Mouse (Mus musculus): ENCODE measurements at regions not wholly inside any gene's neighbourhood (a gene's known extent, or its start where the extent isn't known, plus 50 kb on each side); places are given as distances from the start of the nearest gene placed in this dataset.

DNA sequence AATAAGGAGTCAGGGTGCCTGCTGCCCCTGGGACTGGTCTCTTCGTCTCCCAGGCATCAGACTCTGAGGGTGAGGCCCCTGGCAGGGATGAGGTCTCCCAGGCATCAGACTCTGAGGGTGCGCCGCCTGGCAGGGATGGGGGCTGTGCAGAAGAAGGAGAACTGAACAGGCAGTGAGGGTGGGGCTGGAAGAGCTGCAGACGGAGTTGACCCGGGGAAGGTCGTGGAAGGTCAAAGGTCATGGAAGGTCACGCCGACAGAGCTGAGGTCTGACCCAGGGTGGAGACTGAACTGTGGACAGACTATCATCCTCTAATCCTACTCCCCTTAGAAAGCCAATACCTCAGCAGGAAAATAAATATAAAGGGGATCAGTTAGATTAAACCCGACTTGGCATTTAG lies 50.6 kb upstream of the Grik3 start:
- no peak for DNase-seq (ENCODE audit: low read depth, low spot score)

DNA sequence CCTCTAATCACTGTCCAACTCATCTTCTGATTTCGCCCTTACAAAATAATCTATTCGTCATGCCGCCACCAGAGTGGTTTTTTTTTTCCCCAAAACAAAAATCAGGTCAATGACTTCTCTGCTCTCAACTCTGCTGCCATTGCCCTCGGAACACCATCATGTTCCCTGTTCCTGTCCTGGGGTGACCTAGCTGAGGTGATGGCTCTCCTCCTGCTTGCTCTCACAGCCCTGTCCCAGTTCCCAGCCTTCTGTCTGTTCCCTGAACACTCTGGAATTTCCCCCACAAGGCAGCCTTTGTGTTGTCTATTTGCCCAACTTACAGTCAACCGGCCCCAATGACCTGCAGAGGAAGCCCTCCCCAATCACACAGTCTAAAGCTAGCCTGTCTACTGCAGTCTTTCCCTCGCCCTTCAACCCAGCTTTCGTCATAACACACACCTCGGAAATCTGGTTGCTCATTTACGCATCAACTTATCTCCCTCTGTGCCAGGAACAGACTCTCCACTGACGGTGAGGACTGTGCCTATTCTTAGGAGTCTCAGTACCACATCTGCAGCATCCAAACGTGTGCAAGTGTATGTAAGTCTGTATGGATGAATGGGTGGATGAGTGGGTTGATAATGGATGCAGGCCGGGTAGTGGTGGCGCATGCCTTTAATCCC lies 53.2 kb upstream of the Grik3 start:
- no peak for DNase-seq (ENCODE audit: low read depth, low spot score)

DNA sequence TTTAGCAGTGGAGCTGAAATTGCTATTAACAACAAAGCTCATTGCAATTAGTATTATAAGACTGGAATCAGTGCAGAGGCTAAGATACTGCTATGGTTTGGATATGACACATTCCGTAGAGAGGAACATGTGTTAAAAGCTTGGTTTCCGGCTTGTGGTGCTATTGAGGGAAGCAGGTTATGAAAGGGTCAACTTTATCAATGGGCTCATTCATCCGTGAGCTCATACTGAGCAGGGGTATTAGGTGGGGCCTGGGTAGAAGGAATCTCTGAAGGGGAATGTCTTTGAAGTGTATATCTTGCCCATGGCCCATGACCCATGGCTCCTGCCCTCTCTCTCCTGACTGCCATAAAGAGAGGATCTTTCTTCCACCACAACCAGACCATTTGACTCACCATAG lies 57.0 kb upstream of the Grik3 start:
- DNase-seq (ENCODE audit: low read depth, low spot score) = no peak

DNA sequence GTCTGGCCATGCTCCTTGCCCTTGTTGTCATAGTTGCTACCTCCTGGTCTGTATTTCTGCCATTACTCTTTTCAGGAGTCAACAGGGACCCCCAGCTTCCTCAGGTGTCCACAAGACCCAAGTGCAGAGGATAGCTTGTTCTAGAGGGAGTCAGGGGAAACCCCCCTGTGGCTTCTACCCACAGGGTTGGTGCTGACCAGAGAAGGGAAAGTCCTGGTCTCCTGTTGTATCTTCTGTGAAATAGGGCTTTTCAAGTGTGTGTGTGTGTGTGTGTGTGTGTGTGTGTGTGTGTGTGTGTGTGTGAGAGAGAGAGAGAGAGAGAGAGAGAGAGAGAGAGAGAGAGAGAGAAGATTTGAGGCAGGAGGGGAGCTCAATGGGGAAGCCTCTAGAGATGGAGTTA lies 58.9 kb upstream of the Grik3 start:
- DNase-seq (ENCODE audit: low read depth, low spot score) = no peak

DNA sequence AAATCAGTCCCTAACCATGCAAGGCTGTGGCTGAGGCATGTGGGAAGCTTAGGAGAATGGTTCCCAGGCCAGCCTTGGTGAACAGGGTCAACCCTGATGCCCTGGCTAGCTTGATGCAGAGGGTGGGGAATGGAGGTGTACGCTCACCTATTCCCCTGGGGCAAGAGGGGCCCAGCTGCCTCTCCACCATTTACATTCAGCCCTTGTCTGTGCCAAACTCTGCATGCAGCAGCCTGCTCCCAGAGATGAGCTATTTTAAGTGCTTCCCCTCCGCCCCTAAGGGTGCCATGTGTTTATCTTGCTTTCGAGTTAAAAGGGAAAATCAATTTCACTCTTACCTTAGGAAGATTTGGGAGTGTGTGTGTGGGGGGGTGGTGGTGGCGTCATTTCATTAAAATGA lies 59.7 kb upstream of the Grik3 start:
- no peak for DNase-seq (ENCODE audit: low read depth, low spot score)

DNA sequence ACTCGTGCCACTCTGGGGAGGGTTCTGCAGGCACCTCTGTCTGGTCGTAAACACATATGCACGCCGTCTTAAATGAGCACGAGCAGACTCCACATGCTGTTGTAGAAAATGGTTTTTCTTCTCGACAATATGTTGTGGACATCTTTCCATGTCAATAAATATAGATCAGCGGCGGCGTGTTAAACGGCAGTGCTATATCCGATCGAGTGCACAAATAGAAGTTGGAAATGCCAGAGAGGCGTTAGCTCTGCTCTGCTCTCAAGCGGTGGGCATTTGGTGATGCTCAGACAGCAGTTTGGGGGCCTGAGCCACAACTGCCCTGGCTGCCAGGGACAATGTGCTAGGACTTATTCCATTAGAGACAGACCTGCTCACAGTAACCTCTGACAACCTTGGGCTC lies 61.8 kb upstream of the Grik3 start:
- no peak for DNase-seq (ENCODE audit: low read depth, low spot score)

DNA sequence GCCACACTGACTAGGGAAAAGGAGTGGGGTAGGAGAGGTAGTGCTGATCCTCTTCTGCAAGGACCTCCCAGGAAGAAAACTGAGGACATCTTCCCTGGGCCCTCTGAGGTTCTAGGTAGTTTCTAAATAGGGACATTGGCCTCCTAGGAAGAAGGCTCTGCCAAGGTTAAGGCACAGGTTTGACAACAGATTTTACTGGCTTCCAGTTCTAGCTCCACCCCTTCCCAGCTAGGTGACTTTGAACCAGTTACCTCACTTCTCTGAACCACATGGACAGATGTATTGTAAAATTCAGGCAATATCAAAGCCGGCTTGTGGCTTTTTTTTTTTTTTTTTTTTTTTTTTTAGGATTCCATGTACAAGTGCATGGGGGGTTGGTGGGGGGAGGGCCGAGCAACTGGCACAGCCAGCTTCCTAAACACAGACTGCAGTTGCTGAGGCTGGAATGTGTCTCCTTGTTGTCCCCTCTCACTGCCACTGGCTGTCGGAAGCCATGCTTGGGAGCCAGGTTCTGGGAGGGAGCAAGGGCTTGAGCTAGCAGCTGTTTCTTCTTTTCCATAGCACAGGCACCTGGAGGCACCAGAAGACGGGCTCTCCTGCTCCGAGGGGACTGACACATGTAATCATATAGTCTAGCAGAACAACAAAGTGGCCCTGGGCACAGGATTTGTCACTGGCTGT lies 69.8 kb upstream of the Grik3 start:
- no peak for DNase-seq (ENCODE audit: low read depth, low spot score)

DNA sequence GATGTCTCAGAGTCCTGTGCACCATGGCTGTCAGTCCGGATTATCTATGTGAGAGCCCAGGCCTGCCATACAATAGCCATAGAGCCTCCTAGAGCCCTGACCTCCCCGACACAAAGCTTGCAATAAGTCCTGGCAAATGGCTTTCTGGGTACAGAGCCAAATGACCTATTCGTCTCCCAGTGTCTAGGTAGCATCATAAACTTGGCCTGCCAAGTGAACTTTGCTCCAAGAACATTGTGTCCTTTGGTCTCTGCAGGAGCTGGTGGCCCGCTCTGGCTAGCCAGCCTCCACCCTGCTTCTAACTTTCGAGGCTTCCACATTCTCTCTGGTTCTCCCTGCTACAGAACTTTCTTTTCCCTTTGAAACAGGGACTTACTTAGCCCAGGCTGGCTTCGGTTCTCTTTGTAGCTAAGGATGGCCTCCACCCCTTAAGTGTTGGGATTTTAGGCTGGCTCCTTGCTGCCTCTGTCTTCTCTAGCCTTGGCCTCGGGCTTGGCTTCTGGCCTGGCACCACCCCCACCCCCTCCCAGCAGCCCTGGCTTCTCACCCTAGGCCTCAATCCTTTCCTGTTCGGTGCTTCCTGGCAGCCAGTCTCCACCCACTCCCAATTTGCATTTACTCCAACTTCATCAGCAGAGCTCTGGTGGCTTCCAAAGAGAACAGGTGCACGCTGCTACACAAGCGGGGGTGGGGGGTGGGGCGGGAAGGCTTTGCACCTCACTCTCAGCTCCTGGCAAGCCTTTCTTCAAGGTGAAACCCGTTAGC lies 70.8 kb upstream of the Grik3 start:
- no peak for DNase-seq (ENCODE audit: low read depth, low spot score)

DNA sequence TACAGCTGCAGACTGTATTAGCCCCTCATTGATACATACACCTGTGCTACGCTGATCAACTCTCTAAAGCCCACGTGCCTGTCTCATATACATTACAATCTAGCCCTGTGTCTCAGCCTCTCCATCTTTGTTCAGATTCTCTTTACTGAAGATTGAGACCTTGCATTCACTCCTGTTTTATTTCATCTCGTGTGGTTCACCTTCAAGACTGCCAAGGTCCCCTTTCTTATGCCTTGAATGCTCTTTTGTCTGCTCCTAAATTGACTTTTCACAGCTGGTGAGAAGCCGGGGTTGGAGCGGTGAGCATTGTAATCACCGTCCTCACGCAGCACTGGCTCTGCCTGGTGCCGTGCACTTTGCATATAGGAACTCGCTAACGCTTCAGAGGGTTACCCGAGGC lies 75.2 kb upstream of the Grik3 start:
- no peak for DNase-seq (ENCODE audit: low read depth, low spot score)

DNA sequence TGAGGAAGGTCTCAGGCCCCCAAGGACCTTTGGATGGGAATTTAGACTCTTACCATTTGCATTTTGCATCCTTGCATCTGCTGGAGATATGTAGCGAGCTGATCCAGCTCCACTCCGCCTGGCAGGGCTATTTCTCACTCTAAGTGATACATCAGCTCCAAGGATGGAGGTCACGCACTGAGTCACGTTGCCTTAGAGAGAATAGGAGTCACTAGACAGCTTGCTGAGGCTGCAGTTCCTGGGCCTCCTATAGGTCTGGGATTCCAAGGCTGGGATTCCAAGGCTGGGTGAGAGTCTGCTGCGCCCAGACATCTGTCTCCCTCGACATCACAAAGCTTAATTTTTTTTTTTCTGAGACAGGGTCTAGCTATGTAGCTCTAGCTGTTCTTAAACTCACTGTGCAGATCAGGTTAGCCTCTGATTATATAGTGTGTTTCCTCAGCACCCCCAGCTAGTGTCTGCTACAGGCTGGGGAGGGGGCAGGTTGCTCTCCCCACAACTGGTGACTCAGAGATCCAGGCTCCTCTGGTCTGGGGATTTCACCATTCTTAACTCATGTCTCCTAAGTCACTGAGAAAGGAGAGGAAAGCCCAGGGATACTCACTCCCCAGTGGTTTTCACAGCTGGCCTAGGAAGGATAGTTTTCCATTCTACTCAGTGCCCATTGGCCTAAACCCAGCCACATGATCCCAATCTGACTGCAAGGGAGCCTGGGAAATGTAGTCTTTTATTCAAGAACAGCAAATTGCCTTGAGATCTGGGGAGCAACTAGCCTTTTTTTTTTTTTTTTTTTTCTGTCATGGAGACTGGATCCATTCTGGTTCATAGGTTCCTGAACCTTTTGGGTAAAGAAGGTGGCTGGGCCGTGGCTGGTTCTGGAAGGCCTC lies 76.4 kb upstream of the Grik3 start:
- DNase-seq (ENCODE audit: low read depth, low spot score) = no peak

DNA sequence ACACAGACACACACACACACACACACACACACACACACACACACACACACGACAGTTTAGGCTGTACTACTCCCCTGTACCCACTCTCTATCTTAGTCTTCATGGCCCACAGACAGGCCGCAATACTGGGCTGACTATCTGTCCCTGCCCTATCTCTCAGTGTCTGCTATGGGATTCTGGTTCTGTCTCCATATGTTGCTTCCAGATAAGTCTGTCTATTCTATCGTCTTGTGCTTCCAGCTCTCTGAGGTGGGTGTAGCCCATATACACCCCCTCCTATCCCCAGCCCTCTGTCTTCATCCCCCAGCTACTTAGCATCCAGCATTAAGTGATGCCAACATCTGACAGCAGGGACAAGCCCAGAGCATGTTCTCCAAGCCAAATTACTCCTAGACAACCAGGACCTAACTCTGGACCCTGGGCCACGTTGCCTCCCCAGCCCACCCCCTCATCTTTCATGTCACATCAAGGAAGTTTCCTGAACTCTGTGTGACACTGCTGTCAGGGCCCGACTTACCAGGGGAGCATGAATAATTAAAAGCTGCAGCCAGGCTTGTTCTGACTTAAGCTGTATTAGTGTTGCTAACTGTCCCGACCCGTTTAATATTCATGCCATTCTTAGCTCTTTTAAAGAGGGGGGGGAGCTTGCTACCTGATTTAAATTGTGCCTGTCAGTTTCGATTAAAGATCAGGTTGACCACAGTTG lies 79.6 kb upstream of the Grik3 start:
- peak; percentile 27 for DNase-seq (ENCODE audit: low read depth, low spot score)

DNA sequence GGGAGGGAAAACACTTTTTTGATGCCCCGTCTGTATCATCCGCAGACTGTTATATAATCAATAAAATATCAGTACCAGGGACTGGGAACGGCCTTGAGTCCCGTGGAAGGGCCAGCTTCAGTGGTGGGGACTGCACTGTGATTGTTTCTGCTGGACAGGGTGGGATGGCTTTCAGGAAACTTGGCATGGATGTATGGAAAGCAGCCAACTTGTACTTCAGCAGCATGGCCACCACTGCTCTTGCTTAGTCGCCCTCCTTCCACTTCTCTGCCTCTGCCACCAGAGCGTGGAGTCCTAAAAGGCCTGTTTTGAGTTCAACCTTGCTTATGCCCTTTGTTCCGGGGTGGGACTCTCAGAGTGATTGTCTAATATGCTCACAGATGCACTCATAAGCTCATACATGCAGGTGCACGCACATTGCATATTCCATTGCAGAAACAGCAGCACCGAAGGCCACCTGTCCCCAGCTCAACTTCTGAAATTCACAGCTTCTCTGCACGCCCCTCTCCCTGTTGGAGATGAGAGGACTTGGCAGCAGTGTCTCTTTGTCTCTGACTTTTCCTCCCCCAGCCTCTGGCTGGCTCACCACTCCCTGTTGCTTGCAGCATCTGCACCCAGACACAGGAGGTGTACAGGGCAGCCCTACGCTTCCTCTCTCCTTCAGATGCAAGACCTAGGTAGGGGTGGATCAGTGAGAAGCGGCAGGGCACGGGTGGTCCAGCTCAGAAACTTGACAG lies 91.0 kb upstream of the Grik3 start:
- DNase-seq (ENCODE audit: low read depth, low spot score) = no peak

DNA sequence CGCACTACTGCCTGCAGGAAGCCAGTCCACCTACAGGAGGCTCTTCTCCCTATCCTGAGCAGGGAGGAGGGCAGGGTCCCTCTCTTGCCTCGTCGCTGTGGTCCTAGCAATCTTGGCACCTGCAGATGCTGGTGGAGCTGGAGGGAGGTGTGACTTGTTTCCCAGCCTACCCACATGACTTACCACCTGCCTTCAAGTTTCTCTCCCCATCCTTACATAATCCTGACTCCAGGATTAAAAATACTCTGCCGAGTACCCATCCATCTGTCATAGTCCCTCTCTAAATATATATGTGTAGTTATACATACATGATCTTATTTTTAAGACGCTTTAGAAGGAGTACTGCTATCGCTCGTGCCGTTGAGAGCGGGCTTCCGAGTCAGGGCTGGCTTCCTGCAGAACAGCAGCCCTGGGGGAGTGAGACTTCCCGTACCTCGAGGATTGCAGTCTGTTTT lies 93.5 kb upstream of the Grik3 start:
- DNase-seq (ENCODE audit: low read depth, low spot score) = no peak

DNA sequence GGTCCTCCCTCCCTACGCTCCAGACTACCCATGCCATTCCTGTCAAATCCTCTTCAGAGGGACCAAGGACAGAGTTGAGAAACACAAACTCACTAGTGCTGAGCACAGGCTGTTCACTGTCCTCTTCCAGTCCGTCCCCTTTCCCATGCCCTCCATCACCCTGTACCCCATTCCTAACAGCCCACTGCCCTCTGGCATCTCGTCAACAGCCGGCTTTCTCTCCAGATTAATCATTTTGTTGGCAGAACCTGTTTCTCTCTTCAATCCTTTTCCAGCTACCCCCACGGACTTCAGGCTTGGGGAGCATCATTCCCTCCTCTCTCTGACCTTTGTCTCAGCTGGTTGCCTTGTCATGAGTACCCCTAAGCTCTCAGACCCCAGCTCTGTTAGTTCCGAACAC lies 99.2 kb upstream of the Grik3 start:
- no peak for DNase-seq (ENCODE audit: low read depth, low spot score)

DNA sequence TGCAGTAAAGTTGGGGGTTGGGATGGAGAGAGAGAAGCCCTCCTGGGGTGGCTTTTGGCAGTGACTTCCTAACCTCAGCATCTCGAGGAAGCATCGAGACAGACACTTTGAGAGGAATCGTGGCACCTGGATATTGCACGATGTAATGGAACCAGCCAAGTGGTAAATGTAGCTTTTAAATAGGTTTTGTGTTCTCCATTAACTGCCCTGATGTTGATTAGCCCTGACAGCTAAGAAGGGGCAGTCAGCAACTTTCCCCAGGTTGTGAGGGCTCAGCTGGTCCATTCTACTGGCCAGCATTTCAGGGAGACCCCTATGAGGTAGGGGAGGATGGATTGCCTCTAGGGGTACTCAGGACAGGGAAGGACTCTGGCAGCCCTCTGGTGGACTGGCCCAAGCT lies 104.7 kb upstream of the Grik3 start:
- no peak for DNase-seq (ENCODE audit: low read depth, low spot score)

DNA sequence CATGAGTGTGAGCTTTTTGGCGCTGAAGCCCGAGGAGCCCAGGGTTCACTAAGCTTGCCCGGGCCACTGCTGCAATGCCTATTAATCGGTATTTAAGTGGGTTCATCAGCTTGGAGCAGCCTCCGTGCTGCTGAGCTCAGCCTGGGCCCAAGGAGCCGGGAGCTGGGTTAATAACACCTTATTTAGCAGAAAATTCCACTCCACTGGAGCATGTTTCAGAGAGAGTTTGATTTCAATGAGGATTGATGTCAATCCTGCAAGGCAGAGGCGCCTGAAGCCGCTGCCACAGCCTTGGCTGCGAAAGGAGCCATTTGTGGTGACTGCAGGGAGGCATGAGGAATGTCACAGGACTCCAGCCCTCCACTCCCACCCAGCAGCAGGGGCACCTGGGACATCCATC lies 126.5 kb upstream of the Grik3 start:
- no peak for DNase-seq (ENCODE audit: low read depth, low spot score)

DNA sequence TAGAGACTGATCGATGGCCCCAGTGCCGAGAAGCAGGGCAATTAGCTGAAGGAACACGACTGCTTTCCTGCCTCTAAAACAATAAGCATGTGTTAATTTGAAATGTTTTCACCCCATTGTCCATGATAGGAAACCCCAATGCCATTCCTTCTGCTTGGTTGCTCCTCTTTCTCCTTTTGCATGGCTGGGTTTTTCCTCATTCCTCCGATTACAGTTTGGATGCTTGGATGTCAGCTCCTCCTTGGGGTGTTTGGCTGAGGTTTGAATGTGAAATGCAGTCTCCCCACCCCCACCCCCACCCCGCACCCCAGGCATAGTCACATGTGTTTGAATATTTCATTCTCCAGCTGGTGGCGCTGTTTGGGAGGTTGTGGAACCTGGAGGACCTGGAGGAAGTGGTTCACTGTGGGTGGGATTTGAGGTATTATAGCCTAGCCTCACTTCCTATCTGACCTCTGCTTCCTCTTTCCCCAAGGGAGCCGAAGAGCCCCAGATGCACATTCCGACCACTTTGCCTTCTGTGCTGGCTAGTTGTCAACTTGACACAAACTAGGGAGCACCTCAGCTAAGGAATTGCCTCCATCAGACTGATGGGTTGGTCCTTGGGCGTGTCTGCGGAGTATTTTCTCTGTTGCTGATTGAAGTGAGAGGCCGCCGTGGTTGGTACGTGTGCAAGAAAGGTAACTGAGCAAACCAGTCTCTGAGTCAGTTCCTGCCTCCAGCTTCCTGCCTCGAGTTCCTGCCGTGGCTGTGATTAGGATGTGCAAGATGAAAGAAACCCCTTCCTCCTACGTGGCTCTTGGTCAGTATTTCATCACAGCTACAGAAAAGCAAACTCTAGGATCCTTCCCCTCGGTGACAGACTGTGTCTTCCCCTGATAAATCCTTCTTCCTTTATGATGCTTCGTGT lies 128.6 kb upstream of the Grik3 start:
- no peak for DNase-seq (ENCODE audit: low read depth, low spot score)

DNA sequence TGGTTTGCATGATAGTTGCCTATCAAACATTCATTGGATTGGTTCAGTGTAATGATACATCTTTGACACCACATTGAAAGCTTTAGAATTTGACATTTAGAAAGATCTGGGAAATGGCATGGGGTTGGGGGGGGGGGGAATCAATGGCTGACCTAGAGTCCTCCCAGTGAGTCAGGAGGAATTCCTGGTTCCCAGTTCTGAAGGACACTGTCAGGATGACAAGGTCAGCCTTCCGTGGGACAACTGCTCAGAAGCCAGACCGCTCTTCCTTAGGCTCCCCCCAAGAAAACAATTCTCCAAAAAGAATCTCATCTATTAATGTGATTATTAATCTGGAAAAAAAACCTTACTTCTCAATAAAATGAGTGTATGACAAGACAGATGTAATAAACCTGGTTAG lies 132.1 kb upstream of the Grik3 start:
- no peak for DNase-seq (ENCODE audit: low read depth, low spot score)

DNA sequence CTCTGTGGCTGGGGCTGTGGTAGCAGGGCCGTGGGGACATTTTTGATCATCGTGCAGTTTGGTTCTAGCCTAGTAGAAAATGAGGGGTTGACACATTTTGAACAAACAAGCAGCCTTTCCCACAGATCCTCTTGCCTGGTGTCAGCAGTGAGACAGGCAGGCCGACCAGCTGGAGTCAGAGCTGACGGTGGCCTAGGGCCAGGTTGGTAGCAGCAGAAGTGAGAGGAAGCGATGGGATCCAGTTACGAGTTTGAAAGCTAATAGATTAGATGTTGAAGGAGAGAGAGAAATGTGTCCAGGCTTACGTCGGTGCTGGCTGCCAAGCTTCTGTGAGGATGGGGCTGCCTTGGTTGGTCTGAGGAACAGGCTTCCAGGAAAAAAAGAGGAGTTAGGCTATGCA lies 134.1 kb upstream of the Grik3 start:
- no peak for DNase-seq (ENCODE audit: low read depth, low spot score)

DNA sequence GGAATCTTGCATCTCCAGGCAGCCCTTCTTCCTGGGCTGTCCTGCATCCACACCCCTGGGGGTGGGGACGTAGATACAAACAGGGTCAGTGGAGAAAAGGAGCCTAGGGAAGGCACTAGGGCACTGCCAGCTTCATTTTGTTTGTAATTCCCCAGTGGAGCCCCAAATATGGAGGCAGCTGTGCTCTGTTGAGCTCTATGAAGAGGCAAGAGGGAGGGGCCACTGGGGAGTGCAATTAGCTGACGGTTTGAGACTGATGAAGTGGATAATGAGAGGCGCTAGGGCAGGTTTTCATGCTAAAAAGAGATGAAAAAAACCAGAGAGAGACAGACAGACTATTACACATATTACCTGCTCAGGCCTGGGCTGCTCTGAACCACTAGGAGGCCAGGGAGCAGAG lies 135.8 kb upstream of the Grik3 start:
- no peak for DNase-seq (ENCODE audit: low read depth, low spot score)

Data from c-Kit-negative CD71-positive TER-119-positive erythroid progenitor cells, embryonic 14.5 days (primary cell).